Mouse (Mus musculus) liver, embryonic 16.5 days (tissue): Measurements from ENCODE around the gene Hck. TPM values are rescaled to one million over a fixed set of nuclear protein-coding genes. Genes with fewer than 3 reads are reported as not detected.

Experiments
- ATAC-seq: fragments of 200-750 bp; cut with Nextera tagmentation; 2 replicates; pipeline ENCODE4 v1.8.0; 2017; ENCODE audit warnings: low read depth, mild to moderate bottlenecking, moderate number of reproducible peaks, moderate library complexity
- H3K27ac ChIP-seq: fragments of 300-500 bp; sonication (generic); 2 replicates; pipeline ENCODE4 v1.5.1; 2014; ENCODE audit warnings: mild to moderate bottlenecking, low read length
- H3K27me3 ChIP-seq: fragments of 300-500 bp; sonication (generic); 2 replicates; pipeline ENCODE4 v1.6.1; 2014; ENCODE audit warnings: low read depth, low read length, mixed read lengths; ENCODE audit not compliant: control insufficient read depth, insufficient read depth
- H3K36me3 ChIP-seq: fragments of 300-500 bp; sonication (generic); 2 replicates; pipeline ENCODE4 v1.6.1; 2014; ENCODE audit warnings: mild to moderate bottlenecking; ENCODE audit not compliant: control insufficient read depth, insufficient read depth
- H3K4me1 ChIP-seq: fragments of 300-500 bp; sonication (generic); 2 replicates; pipeline ENCODE4 v1.6.1; 2014; ENCODE audit warnings: low read depth, low read length, mixed read lengths; ENCODE audit not compliant: control insufficient read depth
- H3K4me2 ChIP-seq: fragments of 300-500 bp; sonication (generic); 2 replicates; pipeline ENCODE4 v1.6.1; 2014; ENCODE audit warnings: low read depth, low read length, mixed read lengths
- H3K4me3 ChIP-seq: fragments of 300-500 bp; sonication (generic); 2 replicates; pipeline ENCODE4 v1.5.1; 2014; ENCODE audit warnings: low read depth, mild to moderate bottlenecking, low read length
- H3K9ac ChIP-seq: fragments of 300-500 bp; sonication (generic); 2 replicates; pipeline ENCODE4 v1.6.1; 2014; ENCODE audit warnings: low read depth, low read length
- H3K9me3 ChIP-seq: fragments of 300-500 bp; sonication (generic); replicated peaks from 2 replicates; pipeline ENCODE4 v1.6.1; 2016; ENCODE audit warnings: low read length; ENCODE audit not compliant: control insufficient read depth
- WGBS: fragments of 180-500 bp; shearing (Covaris S2); extraction: QIAGEN DNeasy Blood & Tissue Kit; methylation state at CpG from one replicate; pipeline ENCODE4 v1.1.7; 2014; ENCODE audit not compliant: insufficient replicate concordance; 5-methylcytosine and 5-hydroxymethylcytosine counted together
- polyA plus RNA-seq: library from polyadenylated mRNA; unstranded; fragments of >200 nt; fragmentation: Nextera tagmentation; extraction: Ambion mirVana; gene quantifications from 2 replicates; pipeline ENCODE4 v1.2.1, GENCODE M21; 2015

Gene Hck
- polyA plus RNA-seq, 1 experiment from 2014 or later, result 11.7 TPM

DNA sequence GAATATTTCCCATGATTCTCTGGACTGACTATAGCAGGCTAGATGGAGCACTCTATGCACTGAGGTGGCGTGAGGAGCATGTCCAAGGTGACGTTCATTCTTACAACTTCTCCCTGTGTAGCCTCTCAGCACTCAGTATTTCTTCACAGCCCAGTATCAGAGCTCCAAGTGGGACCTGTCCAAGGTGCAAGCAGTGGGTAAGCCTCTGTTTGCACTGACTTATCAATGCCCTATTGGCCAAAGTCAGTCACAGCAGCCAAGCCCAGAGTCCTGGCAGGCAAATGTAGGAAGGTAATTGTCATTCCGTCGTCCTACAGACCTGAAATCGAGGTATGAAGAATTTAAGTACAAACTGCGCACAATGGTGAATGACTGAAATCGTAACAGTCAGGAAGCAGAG lies 30.9 kb downstream of the Hck start:
- Histone ChIP-seq H3K9ac (no peak overlapping the region), H3K9me3 (no peaks in the 10 kb centered on the region), H3K36me3 (no peaks in the 10 kb centered on the region), H3K27ac (no peak overlapping the region), H3K4me1 (no peaks in the 10 kb centered on the region), H3K4me3 (no peak overlapping the region), H3K4me2 (no peak overlapping the region), H3K27me3 (no peaks in the 10 kb centered on the region)
- ATAC-seq, result no peak
- WGBS, result 57% methylated on average over 7 of the region's 7 CpGs

DNA sequence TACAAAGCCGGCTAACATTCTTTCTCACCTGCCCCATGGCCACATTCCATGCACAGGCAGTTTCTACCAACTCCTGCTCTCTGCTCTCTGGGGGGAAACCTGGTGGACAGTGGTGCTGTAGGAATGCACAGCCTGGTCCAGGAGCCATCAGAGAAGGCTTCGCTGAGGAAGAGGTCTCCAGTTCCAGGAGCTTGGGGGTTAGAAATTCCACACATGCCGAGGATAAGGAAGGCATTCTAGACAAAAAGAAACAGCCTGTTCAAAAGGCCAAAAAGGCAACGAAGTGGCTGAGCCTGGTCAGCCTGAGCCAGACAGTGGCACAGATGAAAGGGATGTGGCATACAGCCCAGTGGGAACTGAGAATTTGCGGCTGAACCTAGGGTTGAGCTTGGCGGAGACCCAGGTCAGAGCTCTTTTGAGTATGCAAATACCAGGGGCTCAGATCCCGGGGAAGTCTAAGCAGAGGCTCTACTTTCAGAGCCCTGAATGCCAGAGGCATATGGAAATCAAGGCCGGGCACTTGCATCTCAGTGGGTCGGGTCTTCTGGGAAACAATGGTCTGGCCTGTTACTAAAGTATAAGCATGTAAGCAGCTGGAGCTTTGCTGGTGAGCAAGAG lies 31.8 kb downstream of the Hck start:
- 39% methylated on average over 9 of the region's 9 CpGs for WGBS
- no peak for ATAC-seq
- Histone ChIP-seq H3K36me3 (no peaks in the 10 kb centered on the region), H3K4me2 (no peak overlapping the region), H3K4me1 (no peaks in the 10 kb centered on the region), H3K27ac (no peak overlapping the region), H3K9ac (no peak overlapping the region), H3K27me3 (no peaks in the 10 kb centered on the region), H3K4me3 (no peak overlapping the region), H3K9me3 (no peaks in the 10 kb centered on the region)

DNA sequence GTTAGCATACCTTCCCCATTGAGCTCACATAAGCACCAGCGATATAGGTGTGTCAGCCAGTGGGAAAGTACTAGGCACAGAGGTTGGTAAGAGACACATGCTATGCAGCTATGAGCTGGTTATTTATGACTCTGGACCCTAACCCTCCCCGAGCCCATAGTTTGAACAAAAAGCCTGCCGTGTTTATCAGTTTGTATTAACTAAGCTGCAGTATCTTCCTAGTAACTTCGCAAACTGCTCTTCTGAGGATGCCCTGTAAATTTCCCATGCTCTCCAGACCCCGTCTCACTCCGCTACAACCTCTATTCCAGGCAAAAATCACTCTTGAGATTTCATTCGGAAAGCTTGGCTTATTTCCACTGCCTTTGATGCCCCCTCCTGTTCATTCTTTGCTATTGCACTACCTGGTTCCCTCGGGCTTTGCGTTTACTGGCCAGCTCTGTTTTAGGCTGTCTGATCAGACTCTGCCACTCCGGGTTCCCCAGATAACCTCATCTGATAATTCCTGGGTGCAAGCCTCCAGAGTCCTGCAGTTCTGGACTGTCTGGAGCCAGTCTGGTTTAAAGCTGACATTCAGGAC lies 34.4 kb downstream of the Hck start:
- Histone ChIP-seq H3K9me3 (no peaks in the 10 kb centered on the region), H3K27ac (no peak overlapping the region), H3K4me1 (no peaks in the 10 kb centered on the region), H3K4me3 (no peak overlapping the region), H3K4me2 (no peak overlapping the region), H3K9ac (no peak overlapping the region), H3K36me3 (no peaks in the 10 kb centered on the region), H3K27me3 (no peaks in the 10 kb centered on the region)
- ATAC-seq, result no peak
- WGBS, result 20% methylated on average over 10 of the region's 10 CpGs

DNA sequence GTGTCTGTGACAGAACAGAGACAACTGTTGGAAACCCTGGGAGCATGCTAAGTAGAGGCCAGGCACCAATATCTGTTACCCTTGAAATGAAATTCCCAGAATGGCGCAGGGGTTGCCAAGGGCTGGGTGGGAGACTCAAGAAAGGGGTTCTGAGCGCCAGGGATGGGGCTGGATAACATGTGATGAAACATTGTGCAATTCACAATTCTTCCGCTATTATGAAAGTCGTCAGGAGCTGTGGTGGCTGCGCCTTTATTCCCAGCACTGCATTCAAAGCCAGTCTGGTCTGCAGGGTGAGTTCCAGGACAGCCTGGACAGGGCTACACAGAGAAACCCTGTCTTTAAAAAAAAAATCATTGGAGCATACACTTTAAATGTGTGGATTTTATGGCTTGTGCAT lies 37.1 kb downstream of the Hck start:
- Histone ChIP-seq H3K4me1 (no peaks in the 10 kb centered on the region), H3K4me3 (no peak overlapping the region), H3K27ac (no peak overlapping the region), H3K9ac (no peak overlapping the region), H3K9me3 (no peaks in the 10 kb centered on the region), H3K27me3 (no peaks in the 10 kb centered on the region), H3K36me3 (no peaks in the 10 kb centered on the region), H3K4me2 (no peak overlapping the region)
- 62% methylated on average over 5 of the region's 5 CpGs for WGBS
- ATAC-seq, result no peak

DNA sequence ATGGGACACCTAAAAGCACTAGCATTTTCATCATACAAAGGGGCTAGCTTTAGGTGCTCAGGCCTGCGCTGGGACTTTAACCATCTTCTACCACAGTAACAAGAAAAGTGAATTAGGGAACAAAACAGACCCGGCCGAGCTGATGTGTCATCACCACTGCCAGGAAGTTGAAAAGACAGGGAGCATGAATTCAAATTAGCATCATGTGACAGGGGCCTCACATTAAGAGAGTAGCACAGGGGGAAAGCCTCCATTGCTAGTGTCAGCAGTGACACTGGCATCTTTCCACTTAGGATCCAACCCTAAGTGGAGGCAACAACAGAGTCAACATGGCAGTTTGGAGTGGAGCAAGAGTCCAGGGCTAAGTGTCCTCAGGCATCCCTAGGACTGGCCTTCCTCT lies 39.0 kb downstream of the Hck start:
- no peaks in the 10 kb centered on the region for H3K4me1 ChIP-seq
- H3K27me3 ChIP-seq, result no peaks in the 10 kb centered on the region; the same call in 1 of the 2 replicates
- no peak for ATAC-seq
- H3K36me3 ChIP-seq, result no peaks in the 10 kb centered on the region
- WGBS, result 44% methylated on average over 3 of the region's 3 CpGs
- no peak overlapping the region for H3K4me3 ChIP-seq
- no peak overlapping the region for H3K27ac ChIP-seq
- H3K9me3 ChIP-seq, result no peaks in the 10 kb centered on the region
- no peak overlapping the region for H3K9ac ChIP-seq
- no peak overlapping the region for H3K4me2 ChIP-seq

DNA sequence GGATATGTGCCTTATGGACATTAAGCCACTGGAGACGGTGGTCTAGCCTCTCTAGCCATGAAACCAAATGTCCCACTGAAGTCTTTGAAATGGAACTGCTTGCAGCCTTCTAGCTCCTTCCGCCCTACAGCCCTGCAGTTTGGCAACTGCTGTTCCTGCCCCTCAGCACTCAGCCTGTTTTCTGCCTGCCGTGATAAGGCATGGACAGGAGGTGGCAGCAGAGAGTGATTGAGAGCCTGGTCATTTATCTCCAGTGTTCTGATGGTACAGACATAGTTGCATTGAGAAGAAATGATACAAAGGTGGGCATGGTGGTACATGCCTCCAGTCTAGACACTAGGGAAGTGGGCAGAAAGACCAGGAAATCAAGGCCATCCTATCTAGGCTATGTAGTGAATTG lies 39.4 kb downstream of the Hck start:
- 13% methylated on average over 3 of the region's 3 CpGs for WGBS
- ATAC-seq, result peak; percentile 16; the same call in 1 of the 2 replicates

DNA sequence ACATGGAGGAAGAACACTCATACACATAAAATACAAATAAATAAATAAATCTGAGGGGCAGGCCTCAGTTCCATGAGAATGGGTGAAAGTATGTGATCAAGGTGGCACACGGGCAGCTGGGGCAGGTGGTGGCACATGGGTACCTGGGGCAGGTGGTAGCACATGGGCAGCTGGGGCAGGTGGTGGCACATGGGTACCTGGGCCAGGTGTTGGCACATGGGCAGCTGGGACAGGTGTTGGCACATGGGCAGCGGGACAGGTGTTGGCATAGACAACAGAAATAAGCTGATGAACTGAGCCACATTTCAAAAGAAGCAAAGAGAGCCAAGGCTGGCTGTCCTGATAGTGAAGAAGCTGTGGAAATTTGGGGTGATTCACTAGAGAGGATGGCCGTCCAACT lies 41.5 kb downstream of the Hck start:
- H3K4me2 ChIP-seq, result no peak overlapping the region
- 46% methylated on average over 3 of the region's 3 CpGs for WGBS
- H3K4me3 ChIP-seq, result no peak overlapping the region
- H3K4me1 ChIP-seq, result no peaks in the 10 kb centered on the region
- no peaks in the 10 kb centered on the region for H3K36me3 ChIP-seq
- H3K9ac ChIP-seq, result no peak overlapping the region
- no peak for ATAC-seq
- H3K27me3 ChIP-seq, result peaks cover 3% of the 10 kb centered on the region; the same call in 1 of the 2 replicates
- no peaks in the 10 kb centered on the region for H3K9me3 ChIP-seq
- H3K27ac ChIP-seq, result no peak overlapping the region

More for the DNA sequence above, 39.4 kb downstream of the Hck start:
- no peaks in the 10 kb centered on the region for H3K4me1 ChIP-seq
- no peaks in the 10 kb centered on the region for H3K36me3 ChIP-seq
- no peak overlapping the region for H3K4me3 ChIP-seq
- H3K4me2 ChIP-seq, result no peak overlapping the region
- no peak overlapping the region for H3K9ac ChIP-seq
- no peaks in the 10 kb centered on the region for H3K9me3 ChIP-seq
- H3K27me3 ChIP-seq, result peaks cover 1% of the 10 kb centered on the region; the same call in 1 of the 2 replicates
- H3K27ac ChIP-seq, result no peak overlapping the region

DNA sequence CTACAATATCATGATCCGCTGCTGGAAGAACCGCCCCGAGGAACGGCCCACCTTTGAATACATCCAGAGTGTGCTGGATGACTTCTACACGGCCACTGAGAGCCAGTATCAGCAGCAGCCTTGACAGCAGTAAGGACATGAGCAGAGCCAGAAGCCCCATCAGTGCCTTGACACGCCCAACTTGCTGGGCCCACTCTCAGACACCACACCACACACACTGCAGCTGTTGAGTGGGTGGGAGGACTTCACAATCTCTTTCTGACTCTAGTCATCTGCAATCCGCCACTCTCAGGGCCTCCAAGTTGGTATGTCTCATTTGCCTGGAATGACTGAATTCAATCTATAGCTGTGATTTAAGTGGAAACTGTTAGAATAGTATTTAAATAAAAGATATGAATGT lies 42.8 kb downstream of the Hck start:
- no peak for ATAC-seq
- 58% methylated on average over 7 of the region's 7 CpGs for WGBS
- Histone ChIP-seq H3K9me3 (no peaks in the 10 kb centered on the region), H3K36me3 (no peaks in the 10 kb centered on the region), H3K4me2 (no peak overlapping the region), H3K27me3 (peaks cover 3% of the 10 kb centered on the region; the same call in 1 of the 2 replicates), H3K4me1 (no peaks in the 10 kb centered on the region), H3K9ac (no peak overlapping the region), H3K4me3 (no peak overlapping the region), H3K27ac (no peak overlapping the region)

DNA sequence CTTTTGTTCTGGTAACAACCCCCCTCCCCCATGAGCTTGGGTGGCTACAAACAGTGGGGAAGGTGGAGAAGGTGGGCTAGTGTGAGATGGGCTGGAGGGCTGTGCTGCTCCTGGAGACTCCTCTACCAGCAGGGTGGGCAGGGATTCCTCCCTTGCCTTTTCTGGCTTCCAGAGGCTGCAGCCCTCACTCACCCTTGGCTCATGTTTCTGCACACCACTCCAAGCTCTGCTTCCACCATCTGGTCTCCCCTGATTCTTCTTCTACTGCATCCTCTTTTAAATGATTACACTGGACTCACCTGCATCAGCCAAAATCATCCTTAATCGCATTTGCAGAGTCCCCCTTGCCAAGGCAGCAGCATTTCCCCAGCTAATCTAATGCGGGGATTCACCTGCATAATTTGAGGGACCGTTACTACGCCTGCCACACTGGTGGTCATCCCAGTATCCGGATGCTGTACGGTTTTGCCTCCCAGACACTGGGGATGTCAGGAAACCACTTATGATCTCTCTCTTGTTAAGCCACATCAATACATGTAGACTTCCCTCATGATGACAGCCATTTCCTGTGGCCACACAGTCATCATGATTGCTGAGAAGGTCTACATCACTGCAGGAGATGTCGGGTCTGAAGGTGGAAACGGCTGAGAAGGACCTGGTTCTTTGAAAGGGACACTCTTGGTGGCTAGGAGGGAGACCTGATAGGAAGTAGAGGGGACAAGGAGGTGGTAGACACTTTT lies 43.8 kb downstream of the Hck start:
- no peak overlapping the region for H3K4me2 ChIP-seq
- no peak overlapping the region for H3K27ac ChIP-seq
- H3K9ac ChIP-seq, result no peak overlapping the region
- peaks cover 3% of the 10 kb centered on the region; the same call in 1 of the 2 replicates for H3K27me3 ChIP-seq
- H3K4me3 ChIP-seq, result no peak overlapping the region
- no peak for ATAC-seq
- H3K9me3 ChIP-seq, result no peaks in the 10 kb centered on the region
- H3K36me3 ChIP-seq, result no peaks in the 10 kb centered on the region
- WGBS, result 21% methylated on average over 8 of the region's 8 CpGs
- H3K4me1 ChIP-seq, result no peaks in the 10 kb centered on the region
